Mouse (Mus musculus) adrenal gland, postnatal 25 days (tissue): ENCODE results near the gene Ssmem1. TPM values are rescaled to one million over a fixed set of nuclear protein-coding genes. Genes with fewer than 3 reads are reported as not detected.

Experiments
- DNase-seq: peaks from one replicate; pipeline ENCODE4 v3.0.0; 2021; ENCODE audit warnings: mixed read lengths
- total RNA-seq: library from RNA; stranded (reverse); gene quantifications from 2 replicates; pipeline ENCODE4 v1.2.3, GENCODE M21; 2021

The Ssmem1 gene
- total RNA-seq, 1 experiment from 2014 or later: 0.55 TPM

GRCm38 (mm10) chr6:30554621-30555170, 45.0 kb downstream of the Ssmem1 start:
- DNase-seq: no peak

- DNase-seq: peak; percentile 58
These were observed 46.4 kb downstream of the Ssmem1 start for GRCm38 (mm10) chr6:30556080-30556479.

- no peak for DNase-seq
These were observed 50.1 kb downstream of the Ssmem1 start for GRCm38 (mm10) chr6:30559726-30560125.

GRCm38 (mm10) chr6:30562132-30562531, 52.5 kb downstream of the Ssmem1 start:
- DNase-seq: no peak

GRCm38 (mm10) chr6:30563575-30563974, 53.9 kb downstream of the Ssmem1 start:
- DNase-seq: no peak

- DNase-seq: no peak
These were observed 54.4 kb downstream of the Ssmem1 start for GRCm38 (mm10) chr6:30564051-30564450.

GRCm38 (mm10) chr6:30568069-30568468, 58.4 kb downstream of the Ssmem1 start, which contains the start of gene Cpa4:
TSS of gene Cpa4 (plus strand) at chr6:30568369.
- DNase-seq: no peak

- DNase-seq: no peak
These were observed 59.7 kb downstream of the Ssmem1 start for GRCm38 (mm10) chr6:30569331-30569730.

Other genes with a start within 250 kb of the Ssmem1 start
- gene Ube2h, start 205.3 kb upstream of the Ssmem1 start, total RNA-seq: 107 and 137 TPM in 2 replicates
- gene Zc3hc1, start 118.8 kb upstream of the Ssmem1 start, total RNA-seq: 17.7 and 20.0 TPM in 2 replicates
- 58.5 and 86.2 TPM in 2 replicates for gene Klhdc10, start 108.0 kb upstream of the Ssmem1 start, total RNA-seq
- 25.9 and 28.9 TPM in 2 replicates for gene Tmem209, start 66 bp upstream of the Ssmem1 start, total RNA-seq
- gene Cpa2, start 31.7 kb downstream of the Ssmem1 start, total RNA-seq: 0.52 and 0.90 TPM in 2 replicates
- gene Cpa4, start 58.5 kb downstream of the Ssmem1 start, total RNA-seq: 1.2 and 1.7 TPM in 2 replicates
- gene Cpa5, start 101.2 kb downstream of the Ssmem1 start, total RNA-seq: not detected in 2 replicates
- gene Cpa1, start 129.4 kb downstream of the Ssmem1 start, total RNA-seq: not detected in 2 replicates
- 5.7 and 9.9 TPM in 2 replicates for gene Cep41, start 183.9 kb downstream of the Ssmem1 start, total RNA-seq
- 54.9 and 56.7 TPM in 2 replicates for gene Mest, start 213.7 kb downstream of the Ssmem1 start, total RNA-seq